Mouse (Mus musculus) adrenal gland (tissue): ENCODE results near the gene Rbm15.
"Not testable (repeated sequence)": the region's sequence is repeated elsewhere in the genome, so short reads cannot be mapped to it uniquely, and the experiment has no call there.

Experiments
- intact Hi-C: fragments of 180-260 bp; cut with DNase I; formaldehyde crosslinking; loops from one replicate; pipeline ENCODE4 v1.15.1; 2025

Rbm15 gene

GRCm38 (mm10) chr3:107332127-107332959 lies 1.1 kb downstream of the Rbm15 start:
- intact Hi-C loops, result no loop called here

- intact Hi-C loops, result no loop called here
These were observed 1.7 kb downstream of the Rbm15 start for GRCm38 (mm10) chr3:107331746-107332126.

GRCm38 (mm10) chr3:107330503-107331424 lies 2.7 kb downstream of the Rbm15 start:
- intact Hi-C loops, result no loop called here

GRCm38 (mm10) chr3:107326442-107326841 lies 7.0 kb downstream of the Rbm15 start:
- intact Hi-C loops, result no loop called here

- intact Hi-C loops, result no loop called here
These were observed 11.7 kb downstream of the Rbm15 start for GRCm38 (mm10) chr3:107321776-107322175.

- intact Hi-C loops, result no loop called here
These were observed 12.3 kb downstream of the Rbm15 start for GRCm38 (mm10) chr3:107321141-107321540.

- intact Hi-C loops, result no loop called here
These were observed 16.1 kb downstream of the Rbm15 start for GRCm38 (mm10) chr3:107317338-107317737.

- intact Hi-C loops, result not testable (repeated sequence)
These were observed 36.6 kb downstream of the Rbm15 start for GRCm38 (mm10) chr3:107296917-107297316.

GRCm38 (mm10) chr3:107295672-107296360 lies 37.7 kb downstream of the Rbm15 start:
- intact Hi-C loops, result no loop called here

- intact Hi-C loops, result no loop called here
These were observed 42.6 kb downstream of the Rbm15 start, which contains the start of gene Slc16a4 for GRCm38 (mm10) chr3:107290764-107291381. Slc16a4 (plus strand) TSS chr3:107291230.

- intact Hi-C loops, result no loop called here
These were observed 46.1 kb downstream of the Rbm15 start for GRCm38 (mm10) chr3:107287346-107287745.

GRCm38 (mm10) chr3:107286123-107286522 lies 47.4 kb downstream of the Rbm15 start:
- intact Hi-C loops, result no loop called here

GRCm38 (mm10) chr3:107278479-107279269 lies 54.8 kb downstream of the Rbm15 start, which contains the start of gene Lamtor5:
Lamtor5 (plus strand) TSS chr3:107278858.
- intact Hi-C loops, result loop anchor here (5.0 to 10.0 kb wide), 2 partner anchors 184 kb away; no protein-coding TSS in a partner anchor

- intact Hi-C loops, result loop anchor here (5.0 to 10.0 kb wide), 2 partner anchors 182 to 186 kb away; no protein-coding TSS in a partner anchor
These were observed 56.8 kb downstream of the Rbm15 start for GRCm38 (mm10) chr3:107276626-107277025.

- intact Hi-C loops, result loop anchor here (5.0 to 10.0 kb wide), 2 partner anchors 181 to 186 kb away; no protein-coding TSS in a partner anchor
These were observed 57.5 kb downstream of the Rbm15 start for GRCm38 (mm10) chr3:107275996-107276395.
